Comparison of ENCODE assay signal across 13 mouse cellular contexts in the genomic region with DNA sequence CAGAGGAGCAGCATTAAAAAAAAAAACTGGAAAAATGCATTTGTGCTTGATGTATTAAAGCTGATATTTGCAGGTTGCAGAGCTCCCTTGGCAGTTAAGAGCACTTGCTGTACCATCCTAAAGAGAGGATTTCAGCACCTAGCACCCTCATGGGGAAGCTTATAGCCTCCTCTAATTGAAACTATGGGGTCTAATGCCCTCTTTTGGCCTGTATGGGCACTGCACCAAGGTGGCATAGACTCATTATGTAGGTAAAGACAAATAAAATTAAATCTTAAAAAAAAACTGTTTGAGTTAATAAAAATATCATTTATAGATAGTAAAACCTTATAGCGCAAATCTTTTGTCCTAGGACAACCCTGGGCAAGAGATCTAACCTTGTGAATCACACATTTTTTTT.
DNase-seq lines count a peak whose midpoint lies in the region; ATAC-seq lines count a peak whose summit lies in the region.
"Had no signal": no experiment of that assay in that cellular context is flagged by ENCODE, and none has a peak within 500 bp of the region (broad histone marks: within the 10 kb centered on the region; RNA-seq: fewer than 3 reads in every experiment).

No protein-coding gene starts in this region.

- H3K9me3 ChIP-seq in kidney, embryonic 15.5 days (replicated peaks): no peaks in the 10 kb centered on the region
- H3K9me3 ChIP-seq: heart, embryonic 15.5 days; limb, embryonic 10.5 days; stomach, embryonic 15.5 days had no signal

- H3K9ac ChIP-seq in kidney, embryonic 15.5 days: no peak overlapping the region
- H3K9ac ChIP-seq: heart, embryonic 15.5 days; stomach, embryonic 15.5 days had no signal

- no peak overlapping the region for H3K4me3 ChIP-seq in kidney, embryonic 15.5 days (replicated peaks)
- H3K4me3 ChIP-seq: heart, embryonic 15.5 days; limb, embryonic 10.5 days; stomach, embryonic 15.5 days had no signal

- no peak overlapping the region for H3K27ac ChIP-seq in kidney, embryonic 15.5 days
- H3K27ac ChIP-seq: heart, embryonic 15.5 days; limb, embryonic 10.5 days; stomach, embryonic 15.5 days had no signal

- no peak for ATAC-seq in kidney, embryonic 15.5 days (replicated peaks; ENCODE audit: low FRiP score)

- peak; percentile 2 for DNase-seq in adrenal gland, postnatal 25 days
- DNase-seq in adrenal gland, adult 8-10 months: no peak
- peak; percentile 33 for DNase-seq in kidney, adult 18-20 months
- peak; percentile 3 for DNase-seq in retina, embryonic 14.5 days (ENCODE audit: low spot score)
- no peak for DNase-seq in retina, postnatal 1 day
- DNase-seq in kidney, postnatal 14 days: peak; percentile 8
- DNase-seq in ovary, postnatal 36 days (ENCODE audit: low spot score): no peak
- DNase-seq: cerebellum, adult 9-10 months; gastrocnemius, postnatal 36 days had no signal

- no peaks in the 10 kb centered on the region for H3K4me1 ChIP-seq in kidney, embryonic 15.5 days
- H3K4me1 ChIP-seq: heart, embryonic 15.5 days; limb, embryonic 10.5 days; stomach, embryonic 15.5 days had no signal

- no peak overlapping the region for H3K4me2 ChIP-seq in kidney, embryonic 15.5 days
- H3K4me2 ChIP-seq: heart, embryonic 15.5 days; stomach, embryonic 15.5 days had no signal

- H3K27me3 ChIP-seq in kidney, embryonic 15.5 days: no peaks in the 10 kb centered on the region
- H3K27me3 ChIP-seq: heart, embryonic 15.5 days; stomach, embryonic 15.5 days had no signal

- 73% methylated on average over 1 of the region's 1 CpGs for WGBS in kidney, embryonic 15.5 days

- no peaks in the 10 kb centered on the region for H3K36me3 ChIP-seq in kidney, embryonic 15.5 days
- H3K36me3 ChIP-seq: heart, embryonic 15.5 days; limb, embryonic 10.5 days; stomach, embryonic 15.5 days had no signal

Comparison
In these comparisons a context has a peak if more than half of its experiments do, and no peak if none do; other contexts are left out.
1. DNase-seq: peak in adrenal gland, postnatal 25 days (single experiment), kidney, adult 18-20 months (single experiment), retina, embryonic 14.5 days (single experiment) and kidney, postnatal 14 days (single experiment); none in adrenal gland, adult 8-10 months (single experiment), retina, postnatal 1 day (single experiment) and ovary, postnatal 36 days (single experiment).